Mouse (Mus musculus) C2C12 (cell line): ENCODE measurements around the gene Diexf. TPM values are rescaled to one million over a fixed set of nuclear protein-coding genes. Genes with fewer than 3 reads are reported as not detected.

Source experiments
- H3K27me3 ChIP-seq: one replicate; pipeline ENCODE4 v1.6.1; 2011; ENCODE audit not compliant: control insufficient read depth, insufficient read depth, insufficient read length
- H3K36me3 ChIP-seq: one replicate; pipeline ENCODE4 v1.6.1; 2011; ENCODE audit not compliant: control insufficient read depth, insufficient read depth
- H3K4me3 ChIP-seq: one replicate; pipeline ENCODE4 v1.5.1; 2011; ENCODE audit warnings: mild to moderate bottlenecking, control low read depth; ENCODE audit not compliant: poor library complexity, insufficient read depth, severe bottlenecking
- H3K79me2 ChIP-seq: one replicate; pipeline ENCODE4 v1.6.1; 2011; ENCODE audit not compliant: control insufficient read depth, insufficient read depth
- H3K79me3 ChIP-seq: one replicate; pipeline ENCODE4 v1.6.1; 2011; ENCODE audit warnings: low read depth, control low read depth
- H3ac ChIP-seq: one replicate; pipeline ENCODE3; 2011; ENCODE audit warnings: low read depth; ENCODE audit not compliant: control insufficient read depth, insufficient read length
- CEBPB ChIP-seq: IDR thresholded peaks from one replicate; pipeline ENCODE4 v1.6.1; 2011; ENCODE audit warnings: low read depth, mild to moderate bottlenecking, control low read depth, moderate library complexity
- CTCF ChIP-seq: IDR thresholded peaks from one replicate; pipeline ENCODE4 v1.5.1; 2011; ENCODE audit not compliant: control insufficient read depth, insufficient read depth, insufficient read length
- FOSL1 ChIP-seq: IDR thresholded peaks from one replicate; pipeline ENCODE4 v1.8.0; 2011; ENCODE audit warnings: mild to moderate bottlenecking, low read length; ENCODE audit not compliant: poor library complexity, insufficient read depth, severe bottlenecking
- MAX ChIP-seq: IDR thresholded peaks from one replicate; pipeline ENCODE4 v1.6.1; 2011; ENCODE audit warnings: mild to moderate bottlenecking, control low read depth
- MYOD1 ChIP-seq: IDR thresholded peaks from one replicate; pipeline ENCODE4 v1.6.1; 2011; ENCODE audit warnings: low read depth; ENCODE audit not compliant: control insufficient read depth, insufficient read length
- MYOG ChIP-seq: IDR thresholded peaks from one replicate; pipeline ENCODE4 v1.6.1; 2011; ENCODE audit not compliant: control insufficient read depth, insufficient read length; ENCODE audit errors: extremely low read depth
- USF1 ChIP-seq: IDR thresholded peaks from one replicate; pipeline ENCODE4 v1.6.1; 2011; ENCODE audit warnings: low read depth, mild to moderate bottlenecking, control low read depth, moderate library complexity
- long read RNA-seq, 2 experiments: library from polyadenylated mRNA; unstranded; transcript quantifications; one replicate each; pipeline ENCODE4 v2.0.0; 2019 to 2020
- polyA plus RNA-seq: library from polyadenylated mRNA; unstranded; fragments of >200 nt; fragmentation: generic; extraction: Trizol; gene quantifications from one replicate; pipeline ENCODE4 v1.2.1, GENCODE M21; 2012; ENCODE audit warnings: missing spikeins

Gene Diexf
- polyA plus RNA-seq, result 10.6 TPM
- long read RNA-seq, experiment 1, partial matches to known transcripts, result 1 of 1 reads
- long read RNA-seq, experiment 1, other reads (novel, unspliced or antisense), result 0 of 1 reads
- long read RNA-seq, experiment 2, full-length matches to known transcripts, result 3 of 11 reads
- long read RNA-seq, experiment 2, partial matches to known transcripts, result 4 of 11 reads
- long read RNA-seq, experiment 2, other reads (novel, unspliced or antisense), result 4 of 11 reads

- no peaks in the 10 kb centered on the region for H3K27me3 ChIP-seq
- H3K36me3 ChIP-seq, result peaks cover 27% of the 10 kb centered on the region
- peak within 1 kb of the TSS; percentile 95 for H3K4me3 ChIP-seq
- peaks cover 24% of the 10 kb centered on the region for H3K79me3 ChIP-seq
- H3K79me2 ChIP-seq, result peaks cover 49% of the 10 kb centered on the region
- TF ChIP-seq FOSL1 (no peak), MYOG (no peak), MAX (peak; percentile 97), MYOD1 (no peak), CEBPB (no peak), USF1 (peak; percentile 45), CTCF (peak; percentile 90)
- peak within 1 kb of the TSS; percentile 83 for H3ac ChIP-seq
Measured at GRCm38 (mm10) chr1:193129786-193130455, at the start of gene Diexf. Gene Diexf (minus strand): TSS chr1:193130272.

GRCm38 (mm10) chr1:193174143-193174733 is 44.2 kb upstream of the Diexf start:
- Histone ChIP-seq H3K79me2 (no peaks in the 10 kb centered on the region), H3K36me3 (no peaks in the 10 kb centered on the region), H3K27me3 (peaks cover 2% of the 10 kb centered on the region), H3K4me3 (peak overlapping the region; percentile 68), H3ac (peak overlapping the region; percentile 96), H3K79me3 (no peaks in the 10 kb centered on the region)
- TF ChIP-seq MYOG, result no peak
- TF ChIP-seq FOSL1, result no peak

GRCm38 (mm10) chr1:193173810-193174129 is 43.7 kb upstream of the Diexf start:
- H3ac ChIP-seq, result peak overlapping the region; percentile 96
- TF ChIP-seq USF1 (no peak), MYOD1 (no peak), MAX (no peak), FOSL1 (no peak)
- no peaks in the 10 kb centered on the region for H3K79me3 ChIP-seq
- no peaks in the 10 kb centered on the region for H3K79me2 ChIP-seq
- H3K4me3 ChIP-seq, result peak overlapping the region; percentile 68
- H3K36me3 ChIP-seq, result no peaks in the 10 kb centered on the region
- H3K27me3 ChIP-seq, result peaks cover 5% of the 10 kb centered on the region

- TF ChIP-seq MYOD1 (no peak), MYOG (no peak), MAX (no peak), FOSL1 (no peak), CTCF (no peak), USF1 (no peak), CEBPB (no peak)
- Histone ChIP-seq H3K79me2 (no peaks in the 10 kb centered on the region), H3K36me3 (no peaks in the 10 kb centered on the region), H3K27me3 (peaks cover 5% of the 10 kb centered on the region), H3ac (peak overlapping the region; percentile 96), H3K4me3 (peak overlapping the region; percentile 68), H3K79me3 (no peaks in the 10 kb centered on the region)
Measured at GRCm38 (mm10) chr1:193172991-193173809, 43.1 kb upstream of the Diexf start.

- Histone ChIP-seq H3ac (no peak overlapping the region), H3K36me3 (no peaks in the 10 kb centered on the region)
- TF ChIP-seq MYOD1 (no peak), MYOG (no peak), MAX (no peak), CTCF (no peak), USF1 (no peak), CEBPB (no peak), FOSL1 (no peak)
Measured at GRCm38 (mm10) chr1:193169856-193170255, 39.8 kb upstream of the Diexf start.

GRCm38 (mm10) chr1:193169228-193169627 is 39.2 kb upstream of the Diexf start:
- Histone ChIP-seq H3K4me3 (no peak overlapping the region), H3K27me3 (peaks cover 14% of the 10 kb centered on the region), H3K79me2 (no peaks in the 10 kb centered on the region), H3K79me3 (no peaks in the 10 kb centered on the region), H3ac (no peak overlapping the region), H3K36me3 (no peaks in the 10 kb centered on the region)
- TF ChIP-seq CTCF (no peak), CEBPB (no peak), MAX (no peak), MYOG (no peak), USF1 (no peak), FOSL1 (no peak), MYOD1 (no peak)

More at GRCm38 (mm10) chr1:193169856-193170255, 39.8 kb upstream of the Diexf start:
- Histone ChIP-seq H3K79me3 (no peaks in the 10 kb centered on the region), H3K79me2 (no peaks in the 10 kb centered on the region), H3K4me3 (no peak overlapping the region), H3K27me3 (peaks cover 14% of the 10 kb centered on the region)
